1 mouse cellular context compared by ENCODE assay signal in the genomic region with DNA sequence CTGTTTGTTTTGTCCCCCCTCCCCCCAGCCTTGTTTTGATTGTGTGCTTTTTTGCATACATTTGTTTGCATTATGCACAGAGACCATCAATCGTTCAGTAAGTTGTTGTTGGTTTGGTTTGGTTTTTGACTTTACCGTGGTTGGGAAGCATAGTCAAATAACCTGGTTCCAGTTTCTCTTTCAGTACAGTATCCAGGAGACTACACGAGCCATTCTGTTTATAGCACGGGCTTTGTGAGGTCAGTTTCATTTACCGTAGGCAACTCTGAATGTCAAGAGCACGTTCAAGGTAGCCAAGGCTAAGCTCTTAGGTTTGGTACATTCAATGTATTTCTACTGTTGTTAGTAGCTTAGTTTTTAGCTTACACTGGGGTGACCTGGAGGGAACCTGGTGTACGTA.
TF ChIP-seq lines count a peak whose summit lies in the region.

No protein-coding gene starts in this region.

TF ChIP-seq in CH12.LX, 34 proteins besides CTCF, POLR2A, EP300 and RAD21 (continued from another document):
- peak; percentile 76; the same call in 1 of the 2 replicates for TF ChIP-seq MXI1 (IDR thresholded peaks at IDR 0.05; ENCODE audit: low read depth, low read length)
- TF ChIP-seq USF1 (IDR thresholded peaks at IDR 0.05; ENCODE audit: low read depth, low read length): no peak
- 0 out of 2 replicates have a peak, but pooled peaks have one; percentile 50 for TF ChIP-seq MYC (IDR thresholded peaks at IDR 0.05; ENCODE audit: low read depth, low read length)
- no peak for TF ChIP-seq MAZ (IDR thresholded peaks at IDR 0.05; ENCODE audit: low read depth, low read length)
- no peak for TF ChIP-seq UBTF (IDR thresholded peaks at IDR 0.05; ENCODE audit: low read depth, low read length)
- TF ChIP-seq SMC3 (IDR thresholded peaks at IDR 0.05; ENCODE audit: low read depth, low read length): no peak
- peak; percentile 54; the same call in 1 of the 2 replicates for TF ChIP-seq CHD2 (IDR thresholded peaks at IDR 0.05; ENCODE audit: low read length)
- TF ChIP-seq JUND (conservative IDR thresholded peaks at IDR 0.05; ENCODE audit: low read depth, low read length): 0 out of 2 replicates have a peak, but pooled peaks have one; percentile 38
- TF ChIP-seq PAX5 (IDR thresholded peaks at IDR 0.05; ENCODE audit: low read length): no peak
- peak; percentile 94 for TF ChIP-seq ETS1 (conservative IDR thresholded peaks at IDR 0.05; ENCODE audit: low read depth, low read length)
- TF ChIP-seq ZKSCAN1 (IDR thresholded peaks at IDR 0.05; ENCODE audit: borderline replicate concordance, low read depth, low read length): no peak
- TF ChIP-seq ZMIZ1 (IDR thresholded peaks at IDR 0.05; ENCODE audit: low read depth, low read length): no peak
- TF ChIP-seq POLR2AphosphoS2 (IDR thresholded peaks at IDR 0.05; ENCODE audit: low read depth, low read length): no peak
- TF ChIP-seq MAX (IDR thresholded peaks at IDR 0.05; ENCODE audit: low read length): peak; percentile 27; the same call in 1 of the 2 replicates
- TF ChIP-seq NELFE (IDR thresholded peaks at IDR 0.05; ENCODE audit: low read depth, low read length): no peak
- no peak for TF ChIP-seq TBP (conservative IDR thresholded peaks at IDR 0.05; ENCODE audit: low read depth, low read length)
- peak; percentile 77; the same call in 1 of the 2 replicates for TF ChIP-seq RCOR1 (conservative IDR thresholded peaks at IDR 0.05; ENCODE audit: low read depth, low read length)
- TF ChIP-seq BHLHE40 (IDR thresholded peaks at IDR 0.05; ENCODE audit: low read depth, low read length): peak; percentile 99
- peak; percentile 84 for TF ChIP-seq IRF4 (IDR thresholded peaks at IDR 0.05; ENCODE audit: low read depth, low read length)
- no peak for TF ChIP-seq HCFC1 (IDR thresholded peaks at IDR 0.05; ENCODE audit: low read depth, low read length)
- TF ChIP-seq MAFK (IDR thresholded peaks at IDR 0.05; ENCODE audit: insufficient replicate concordance, low read length): 0 out of 2 replicates have a peak, but pooled peaks have one; percentile 43
